Mouse (Mus musculus) neutrophil, adult 65 days (primary cell): ENCODE results near the gene Pck1. TPM values are rescaled to one million over a fixed set of nuclear protein-coding genes. Genes with fewer than 3 reads are reported as not detected.

Experiments used
- total RNA-seq: library from RNA; stranded (reverse); gene quantifications from 2 replicates; pipeline ENCODE4 v1.2.4, GENCODE M21; 2023

The Pck1 gene
- total RNA-seq, result not detected in 2 replicates

DNA sequence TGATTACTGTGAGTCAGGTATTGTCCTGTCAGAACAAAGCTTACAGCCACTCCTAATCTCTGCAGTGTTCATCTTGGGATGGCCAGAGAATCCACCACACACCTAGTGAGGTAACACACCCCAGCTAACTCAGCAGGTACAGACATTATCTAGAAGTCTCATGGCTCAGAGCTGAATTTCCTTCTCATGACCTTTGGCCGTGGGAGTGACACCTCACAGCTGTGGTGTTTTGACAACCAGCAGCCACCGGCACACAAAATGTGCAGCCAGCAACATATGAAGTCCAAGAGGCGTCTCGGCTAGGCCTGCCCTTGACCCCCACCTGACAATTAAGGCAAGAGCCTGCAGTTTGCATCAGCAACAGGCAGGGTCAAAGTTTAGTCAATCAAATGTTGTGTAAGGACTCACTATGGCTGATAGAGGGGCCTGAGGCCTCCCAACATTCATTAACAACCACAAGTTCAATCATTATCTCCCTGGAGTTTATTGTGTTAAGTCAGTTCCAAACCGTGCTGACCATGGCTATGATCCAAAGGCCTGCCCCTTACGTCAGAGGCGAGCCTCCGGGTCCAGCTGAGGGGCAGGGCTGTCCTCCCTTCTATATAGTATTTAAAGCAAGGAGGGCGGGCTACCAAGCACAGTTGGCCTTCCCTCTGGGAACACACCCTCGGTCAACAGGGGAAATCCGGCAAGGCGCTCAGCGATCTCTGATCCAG lies at the start of gene Pck1:
Gene Pck1, plus strand, starts transcription at position 613 of the 716 bp plus-strand sequence.

DNA sequence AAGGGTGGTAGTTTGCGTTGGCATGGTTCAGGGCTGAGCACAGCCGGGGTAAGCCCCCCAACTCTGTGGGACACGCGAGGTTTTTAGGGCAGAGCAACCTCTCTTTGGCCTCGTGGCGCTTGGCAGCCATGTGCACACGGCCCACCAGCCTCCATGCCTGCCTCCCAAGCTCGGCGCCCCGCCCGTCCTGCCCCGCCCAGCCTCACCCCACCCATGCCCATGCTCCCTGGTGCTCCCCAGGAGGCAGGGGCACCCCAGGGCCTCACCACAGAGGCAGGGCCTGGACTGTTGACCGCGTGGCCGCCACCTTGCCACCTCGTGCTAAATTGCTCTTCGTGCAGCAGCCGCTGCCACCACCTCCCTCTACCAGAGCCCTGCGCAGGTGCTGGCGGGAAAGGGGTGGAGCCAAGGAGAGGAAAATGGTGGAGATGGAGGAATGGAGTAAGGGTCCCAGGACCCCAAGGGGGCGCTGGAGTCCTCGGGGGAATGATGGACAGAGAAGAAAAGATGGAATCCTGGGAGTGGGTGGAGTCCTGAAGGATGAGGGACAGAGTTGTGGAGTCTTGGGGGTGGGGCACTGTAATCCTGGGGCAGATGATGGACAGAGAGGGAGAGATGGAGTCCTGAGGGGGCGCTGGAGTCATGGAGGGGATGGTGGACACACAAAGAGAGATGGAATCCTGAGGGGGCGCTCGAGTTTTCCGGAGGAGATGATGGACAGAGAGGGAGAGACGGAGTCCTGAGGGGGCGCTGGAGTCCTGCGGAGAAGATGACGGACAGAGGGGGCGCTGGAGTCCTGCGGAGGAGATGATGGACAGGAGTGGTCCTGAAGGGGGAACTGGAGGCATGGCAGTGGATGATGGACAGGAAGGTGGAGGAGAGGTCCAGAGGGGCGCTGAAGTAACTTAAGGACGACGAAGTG lies 33.6 kb upstream of the Pck1 start, which contains the start of gene Ctcfl:
Gene Ctcfl, minus strand, starts transcription at position 503 of the 922 bp plus-strand sequence.

Other genes with a start within 250 kb of the Pck1 start
- gene Bmp7, start 212.7 kb upstream of the Pck1 start, total RNA-seq, result not detected in 2 replicates
- gene Spo11, start 175.3 kb upstream of the Pck1 start, total RNA-seq, result not detected in 2 replicates
- 54.3 and 74.0 TPM in 2 replicates for gene Rae1, start 152.9 kb upstream of the Pck1 start, total RNA-seq
- 169 and 177 TPM in 2 replicates for gene Rbm38, start 132.6 kb upstream of the Pck1 start, total RNA-seq
- gene Ctcfl, start 33.5 kb upstream of the Pck1 start, total RNA-seq, result not detected in 2 replicates
- gene Zbp1, start 65.9 kb downstream of the Pck1 start, total RNA-seq, result 21.7 and 29.3 TPM in 2 replicates
- 0.09 TPM in 1 of 2 replicates, not detected in the other for gene Pmepa1, start 123.5 kb downstream of the Pck1 start, total RNA-seq